Mouse (Mus musculus): ENCODE results near the gene Syngr3.
A peak's percentile ranks its signal among the peaks of the same experiment; 100 is the strongest.
"Not testable (repeated sequence)": the region's sequence is repeated elsewhere in the genome, so short reads cannot be mapped to it uniquely, and the experiment has no call there.

The Syngr3 gene

GRCm38 (mm10) chr17:24689251-24690081, at the start of gene Syngr3:
Gene Syngr3 (minus strand): TSS chr17:24689955.
- DNase-seq (ENCODE audit: low spot score in 2 of 2), result no peak

DNA sequence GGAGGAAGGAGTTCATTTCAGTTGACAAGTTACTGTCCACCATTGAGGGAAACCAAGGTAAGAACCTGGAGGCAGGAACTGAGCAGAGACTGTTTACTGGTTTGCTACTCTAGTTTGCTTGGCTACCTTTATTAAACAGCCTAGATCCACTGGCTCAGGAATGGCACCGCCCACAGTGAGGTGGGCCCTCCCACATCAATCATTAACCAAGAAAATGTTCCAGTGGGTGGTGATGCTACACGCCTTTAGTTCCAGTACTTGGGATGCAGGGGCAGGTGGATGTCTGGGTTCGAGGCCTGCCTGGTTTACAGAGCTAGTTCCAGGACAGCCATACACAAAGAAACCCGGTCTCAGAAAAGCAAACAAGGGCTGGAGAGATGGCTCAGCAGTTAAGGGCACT, 48.5 kb upstream of the Syngr3 start:
- DNase-seq (ENCODE audit: low spot score in 2 of 2), result no peak

DNA sequence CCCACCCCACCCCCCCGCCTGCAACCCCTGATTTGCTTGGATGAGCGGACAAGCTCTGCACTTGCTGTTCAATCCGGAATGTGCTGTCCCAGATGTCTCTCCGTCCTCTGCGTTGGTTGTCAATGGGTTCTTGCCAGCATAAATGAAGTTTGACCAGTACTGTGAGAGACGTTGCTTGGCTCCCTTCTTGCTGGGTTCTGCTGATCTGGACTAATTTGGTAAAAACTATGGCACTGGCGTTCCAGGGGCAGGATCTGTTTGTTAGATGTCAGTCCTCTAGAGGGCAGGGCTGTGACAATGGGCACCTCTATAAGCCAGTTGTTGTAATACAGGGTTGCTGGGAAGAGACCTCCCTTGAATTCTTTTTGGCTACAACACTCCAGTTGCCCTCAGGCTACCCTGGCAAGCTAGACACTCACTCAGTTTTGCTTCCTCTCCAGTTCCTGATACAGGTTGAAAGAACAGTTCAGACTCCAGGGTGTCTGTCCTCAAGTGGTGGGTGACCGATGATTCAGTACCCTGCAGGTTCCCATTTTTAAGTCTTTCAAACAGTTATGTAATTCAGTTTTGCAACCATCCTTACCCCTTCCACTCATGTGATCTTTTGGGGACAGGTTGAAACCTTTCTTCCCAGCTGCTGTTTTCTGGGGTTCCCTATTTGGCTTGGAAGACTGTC, 47.5 kb upstream of the Syngr3 start:
- no peak for DNase-seq (ENCODE audit: low spot score in 2 of 2)

DNA sequence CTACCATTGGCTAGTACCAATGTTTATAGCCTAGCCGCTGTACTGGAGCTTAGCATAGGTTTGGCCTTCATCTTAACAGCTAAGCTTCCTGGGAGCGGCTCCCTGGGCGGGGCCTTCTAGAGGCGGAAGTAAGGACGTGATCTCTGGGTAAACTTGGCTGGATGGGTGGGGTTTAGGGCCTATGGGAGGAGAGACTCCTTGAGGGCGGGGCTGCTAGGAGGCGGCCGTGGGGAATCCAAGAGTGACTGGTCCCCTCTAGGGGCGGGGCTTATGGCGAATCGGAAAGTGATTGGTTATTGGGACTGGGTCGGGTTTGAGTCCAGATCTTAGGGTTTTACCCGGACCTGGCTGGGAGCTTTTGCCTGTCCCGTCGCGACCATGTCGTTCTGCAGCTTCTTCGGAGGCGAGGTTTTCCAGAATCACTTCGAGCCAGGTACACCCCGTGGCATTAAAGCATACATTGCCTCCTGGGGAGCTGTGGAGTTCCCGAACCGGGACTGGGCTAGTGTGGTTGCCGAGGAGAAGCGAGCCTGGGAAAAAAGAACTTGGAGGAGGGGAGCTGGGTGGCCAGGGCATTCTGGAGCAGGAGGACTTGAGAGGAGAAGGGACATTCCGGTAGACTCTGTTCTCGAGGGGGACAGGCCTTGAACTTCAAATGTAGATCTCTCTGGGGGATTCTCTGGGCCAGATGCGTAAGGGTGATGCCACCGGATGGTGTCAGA, 46.7 kb upstream of the Syngr3 start, which contains the start of gene Msrb1:
TSS of gene Msrb1 (plus strand) at position 313 of the 722 bp plus-strand sequence.
- DNase-seq (ENCODE audit: low spot score in 2 of 2), result peak; percentile 99

DNA sequence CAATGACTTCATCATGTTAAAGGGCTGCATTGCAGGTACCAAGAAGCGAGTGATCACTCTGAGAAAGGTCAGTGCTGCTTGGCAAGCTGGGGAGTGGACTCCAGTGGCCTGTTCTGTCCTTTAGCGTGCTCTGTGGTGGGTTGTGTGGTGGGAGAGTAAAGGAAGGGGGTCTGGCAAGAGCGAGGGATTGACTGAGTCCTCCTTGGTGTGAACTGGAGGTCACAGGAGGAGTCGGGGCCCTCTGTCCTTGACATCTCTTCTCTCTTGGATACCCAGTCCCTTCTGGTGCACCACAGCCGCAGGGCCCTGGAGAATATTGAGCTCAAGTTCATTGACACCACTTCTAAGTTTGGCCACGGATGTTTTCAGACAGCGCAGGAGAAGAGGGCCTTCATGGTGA, 45.7 kb upstream of the Syngr3 start:
- no peak for DNase-seq (ENCODE audit: low spot score in 2 of 2)

- DNase-seq (ENCODE audit: low spot score in 2 of 2), result no peak
These were observed 44.8 kb upstream of the Syngr3 start for GRCm38 (mm10) chr17:24734513-24734912.

GRCm38 (mm10) chr17:24733434-24734050, 43.8 kb upstream of the Syngr3 start:
- DNase-seq (ENCODE audit: low spot score in 2 of 2), result no peak

DNA sequence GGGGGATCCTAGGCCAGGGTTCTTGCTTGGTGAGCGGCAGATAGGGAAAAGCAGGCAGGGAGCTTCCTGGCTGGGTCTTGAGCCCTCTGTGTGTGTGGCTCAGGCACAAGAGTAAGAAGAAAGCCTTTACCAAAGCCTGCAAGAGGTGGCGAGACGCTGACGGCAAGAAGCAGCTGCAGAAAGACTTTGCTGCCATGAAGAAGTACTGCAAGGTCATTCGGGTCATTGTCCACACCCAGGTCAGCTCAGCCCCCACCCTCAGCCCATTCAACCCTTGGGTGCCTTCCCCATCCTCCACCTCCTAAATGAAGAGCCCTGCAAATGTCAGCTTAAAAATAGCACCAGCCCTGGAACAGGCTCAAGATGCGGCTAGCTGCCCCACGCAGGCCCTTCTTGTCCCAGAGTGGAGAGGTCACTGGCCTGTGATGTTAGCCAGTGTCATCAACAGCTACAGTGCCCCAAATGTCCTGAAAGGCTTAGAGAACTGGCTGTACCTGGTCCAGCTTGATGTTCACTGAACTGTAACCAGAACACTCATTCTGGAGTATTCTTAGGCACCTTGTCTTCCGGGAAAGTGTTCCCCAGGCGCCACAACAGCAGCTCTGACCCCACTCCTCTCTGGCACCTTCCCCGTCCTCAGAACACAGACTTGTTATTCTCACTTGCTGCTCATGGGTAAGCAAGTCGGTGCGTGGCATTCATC, 42.6 kb upstream of the Syngr3 start:
- DNase-seq (ENCODE audit: low spot score in 2 of 2), result no peak

- no peak for DNase-seq (ENCODE audit: low spot score in 2 of 2)
These were observed 41.0 kb upstream of the Syngr3 start for GRCm38 (mm10) chr17:24730787-24731186.

- DNase-seq (ENCODE audit: low spot score in 2 of 2), result no peak
These were observed 39.3 kb upstream of the Syngr3 start for GRCm38 (mm10) chr17:24729067-24729466.

- DNase-seq (ENCODE audit: low spot score in 2 of 2), result no peak
These were observed 38.4 kb upstream of the Syngr3 start for GRCm38 (mm10) chr17:24728184-24728583.

DNA sequence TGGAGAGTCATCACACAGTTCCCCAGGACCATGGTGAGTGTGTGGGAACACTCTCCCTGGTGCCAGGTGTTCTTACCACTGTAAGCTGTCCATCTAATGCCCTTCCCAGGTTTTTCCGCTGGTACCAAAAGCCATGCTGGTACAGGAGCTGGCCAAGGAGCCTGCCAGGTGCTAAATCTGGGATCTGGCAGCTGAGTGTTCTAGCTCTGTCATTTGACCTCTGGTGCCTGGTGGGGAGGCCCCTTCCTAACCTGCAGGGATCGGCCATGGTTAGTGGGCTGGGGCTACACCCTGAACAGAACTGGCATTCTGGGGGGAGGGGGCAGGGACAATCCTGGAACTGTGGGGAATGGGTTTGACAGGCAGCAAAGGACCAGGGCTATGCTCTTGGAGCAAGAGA, 37.9 kb upstream of the Syngr3 start, which contains the start of gene Rpl3l:
TSS of gene Rpl3l (plus strand) at position 203 of the 400 bp plus-strand sequence.
- DNase-seq (ENCODE audit: low spot score in 2 of 2), result no peak

DNA sequence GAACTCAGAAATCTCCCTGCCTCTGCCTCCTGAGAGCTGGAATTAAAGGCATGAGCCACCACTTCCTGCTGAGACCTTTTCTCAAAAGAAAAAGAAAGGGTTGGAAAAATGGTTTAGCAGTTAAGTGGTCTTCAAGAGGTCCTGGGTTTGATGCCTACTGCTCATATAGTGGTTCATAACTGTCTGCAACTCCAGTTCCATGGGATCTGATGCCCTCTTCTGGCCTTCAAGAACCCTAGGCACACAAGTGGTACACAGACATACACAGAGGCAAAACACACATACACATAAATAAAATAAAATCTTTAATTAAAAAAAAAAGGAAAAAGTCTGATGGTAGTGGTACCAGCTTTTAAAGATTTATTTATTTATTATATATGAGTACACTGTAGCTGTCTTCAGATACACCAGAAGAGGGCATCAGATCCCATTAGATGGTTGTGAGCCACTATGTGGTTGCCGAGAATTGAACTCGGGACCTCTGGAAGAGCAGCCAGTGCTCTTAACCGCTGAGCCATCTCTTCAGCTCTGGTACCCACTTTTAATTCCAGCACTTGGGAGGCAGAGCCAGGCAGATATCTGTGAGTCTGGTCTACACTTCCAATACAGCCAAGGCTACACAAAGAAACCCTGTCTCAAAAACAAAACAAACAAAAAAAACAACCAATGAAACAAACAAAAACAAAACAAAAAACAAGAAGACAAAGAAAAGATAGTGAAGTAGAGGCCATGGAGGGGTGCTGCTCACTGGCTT, 36.1 kb upstream of the Syngr3 start:
- DNase-seq (ENCODE audit: low spot score in 2 of 2), result no peak

GRCm38 (mm10) chr17:24724184-24724583, 34.4 kb upstream of the Syngr3 start, which contains the start of gene Ndufb10:
Gene Ndufb10 (minus strand): TSS chr17:24724478.
- peak; percentile 92 to 94 for DNase-seq (ENCODE audit: low spot score in 2 of 2)

- peak; percentile 19 to 50 for DNase-seq (ENCODE audit: low spot score in 2 of 2)
These were observed 34.1 kb upstream of the Syngr3 start for GRCm38 (mm10) chr17:24723881-24724180.

DNA sequence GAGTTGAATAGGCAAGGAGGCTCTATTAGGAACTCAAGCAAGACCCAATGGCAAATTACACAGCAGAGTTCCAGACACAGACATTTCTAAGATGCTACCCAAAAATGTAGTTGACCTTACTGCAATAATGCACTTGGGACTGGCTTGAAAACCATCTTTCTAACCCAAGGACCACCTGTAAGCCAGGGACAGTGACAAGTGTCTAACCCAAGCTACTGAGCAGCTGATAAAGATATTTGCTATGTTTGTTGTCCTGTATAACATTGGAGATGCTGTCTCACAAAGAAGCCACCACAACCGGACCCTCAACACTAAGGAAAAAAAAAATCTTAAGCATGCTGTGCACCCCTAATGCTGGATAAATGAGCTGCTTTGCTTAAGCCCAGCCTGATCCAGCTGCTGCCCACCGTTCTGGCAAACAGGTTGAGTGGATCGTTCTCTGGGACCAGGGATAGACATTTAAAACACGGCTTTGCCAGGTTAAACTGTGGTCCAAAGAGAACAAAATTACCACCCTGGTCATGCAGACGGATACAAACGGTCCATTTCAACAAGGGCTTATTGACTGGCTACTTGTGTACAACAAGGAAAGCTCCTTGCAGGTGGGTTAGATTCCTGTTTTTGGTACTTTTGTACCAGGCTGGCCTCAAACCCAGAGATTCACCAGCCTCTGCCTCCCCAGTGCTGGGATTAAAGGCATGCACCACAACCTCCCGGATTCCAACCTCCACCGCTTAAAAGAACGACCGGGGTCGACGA, 33.5 kb upstream of the Syngr3 start:
- no peak for DNase-seq (ENCODE audit: low spot score in 2 of 2)

GRCm38 (mm10) chr17:24722220-24722924, 32.6 kb upstream of the Syngr3 start:
- DNase-seq (ENCODE audit: low spot score in 2 of 2), result no peak

- not testable (repeated sequence) for DNase-seq (ENCODE audit: low spot score in 2 of 2)
These were observed 31.7 kb upstream of the Syngr3 start for GRCm38 (mm10) chr17:24721383-24721955.

DNA sequence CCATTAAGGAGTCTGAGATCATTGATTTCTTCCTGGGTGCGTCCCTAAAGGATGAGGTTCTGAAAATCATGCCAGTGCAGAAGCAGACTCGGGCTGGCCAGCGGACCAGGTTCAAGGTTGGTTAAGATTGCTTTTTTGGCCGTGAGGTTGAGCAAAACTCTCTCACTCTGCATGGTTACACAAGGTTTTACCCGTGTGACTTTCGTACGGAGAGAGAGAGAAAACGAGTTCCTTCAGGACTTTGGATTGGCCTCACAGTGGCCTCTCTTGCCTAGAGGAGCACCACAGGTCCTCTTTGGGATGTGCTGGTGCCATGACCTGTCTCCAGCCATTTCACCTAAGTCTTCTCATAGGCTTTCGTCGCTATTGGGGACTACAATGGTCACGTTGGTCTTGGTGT, 30.9 kb upstream of the Syngr3 start:
- not testable (repeated sequence) for DNase-seq (ENCODE audit: low spot score in 2 of 2)

Measured in spleen, postnatal 36 days (tissue).